Mouse (Mus musculus): Measurements from ENCODE around the gene A630001G21Rik.

DNA sequence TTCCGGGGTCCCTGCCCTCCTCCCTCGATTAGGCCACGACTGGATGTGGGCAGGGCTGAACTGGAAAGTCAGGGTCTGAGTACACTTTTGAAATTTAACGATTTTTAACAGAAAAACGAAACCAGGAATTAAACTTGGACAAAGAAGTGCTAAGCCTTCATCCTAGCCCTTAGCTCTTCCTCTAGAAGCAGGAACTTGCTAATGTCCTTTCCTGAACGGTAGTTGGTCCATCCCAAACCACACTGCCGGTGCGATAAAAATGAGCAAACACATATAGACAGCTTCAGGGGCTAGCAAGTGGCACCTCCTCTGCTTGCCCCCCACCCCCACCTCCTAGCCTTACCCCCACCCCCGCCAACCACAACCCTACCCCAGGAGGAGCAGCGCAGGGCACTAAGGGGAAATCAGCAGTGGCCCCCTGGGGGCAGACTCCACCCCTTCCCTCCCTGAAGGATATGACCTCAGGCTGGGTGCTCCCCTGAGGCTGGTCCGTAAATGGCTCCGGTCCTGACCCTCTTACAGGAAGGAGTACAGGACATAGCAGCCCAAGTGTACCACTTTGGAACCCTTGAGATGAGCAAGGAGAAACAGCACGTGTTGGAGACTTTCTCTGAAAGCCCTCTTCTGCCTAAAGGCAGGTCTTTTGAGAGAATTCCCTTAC, 42.9 kb downstream of the A630001G21Rik start:
- TF ChIP-seq CTCF (IDR thresholded peaks at IDR 0.05; ENCODE audit: control insufficient read depth, insufficient read depth, insufficient replicate concordance, low read depth, low read length) (no peak), POLR2A (IDR thresholded peaks at IDR 0.05; ENCODE audit: control insufficient read depth, low read depth, low read length) (no peak)
